Mouse (Mus musculus): ENCODE measurements around the gene Cpa1. TPM values are rescaled to one million over a fixed set of nuclear protein-coding genes. Genes with fewer than 3 reads are reported as not detected.

Gene Cpa1
- total and polyA plus RNA-seq, 3 experiments = not detected

- H3K27me3 ChIP-seq (ENCODE audit: control insufficient read depth in 1 of 2, insufficient read depth in 2 of 2, low read length in 2 of 2) = peaks cover 0 to 1% of the 10 kb centered on the region in 2 experiments; a peak in 1 of 4 replicates
- DNase-seq (ENCODE audit: low read depth, low spot score) = peak; percentile 19
These were observed 21.7 kb upstream of the Cpa1 start for GRCm38 (mm10) chr6:30617020-30617958.

GRCm38 (mm10) chr6:30617959-30618590, 20.9 kb upstream of the Cpa1 start:
- Histone ChIP-seq H3K79me2 (ENCODE audit: control insufficient read depth, insufficient read depth, low read length, poor library complexity) (no peaks in the 10 kb centered on the region), H3K9me3 (replicated peaks; ENCODE audit: insufficient read depth, low read length) (no peaks in the 10 kb centered on the region), H3K27me3 (ENCODE audit: control insufficient read depth in 1 of 2, insufficient read depth in 2 of 2, low read length in 2 of 2) (peaks cover 0 to 3% of the 10 kb centered on the region in 2 experiments; a peak in 1 of 4 replicates), H3K27ac (ENCODE audit: control insufficient read depth, low read depth, low read length) (no peak overlapping the region), H3K4me3 (ENCODE audit: control insufficient read depth in 1 of 2, insufficient read depth in 1 of 2, low read depth in 2 of 2, low read length in 2 of 2) (no peak overlapping the region), H3K9ac (ENCODE audit: control insufficient read depth, low read depth, low read length, poor library complexity, severe bottlenecking) (no peak overlapping the region), H3K36me3 (ENCODE audit: control insufficient read depth in 1 of 2, insufficient read depth in 2 of 2, low read length in 2 of 2) (0 out of 4 replicates have a peak, but pooled peaks cover 0 to 2% of the 10 kb centered on the region in 2 experiments), H3K4me1 (ENCODE audit: control insufficient read depth in 1 of 2, insufficient read depth in 2 of 2, low read length in 2 of 2) (peaks cover 0 to 4% of the 10 kb centered on the region in 2 experiments; a peak in 1 of 4 replicates)
- TF ChIP-seq USF1 (IDR thresholded peaks at IDR 0.05; ENCODE audit: low read depth, low read length) (no peak), NELFE (IDR thresholded peaks at IDR 0.05; ENCODE audit: low read depth, low read length) (no peak), EP300 (IDR thresholded peaks at IDR 0.05; ENCODE audit: low read depth in 1 of 2, low read length in 2 of 2) (no peak), TCF12 (IDR thresholded peaks at IDR 0.05; ENCODE audit: low read depth, low read length) (no peak), MAZ (IDR thresholded peaks at IDR 0.05; ENCODE audit: low read depth, low read length) (no peak), TBP (IDR thresholded peaks at IDR 0.05; ENCODE audit: low read depth, low read length) (no peak), POLR2AphosphoS2 (IDR thresholded peaks at IDR 0.05; ENCODE audit: low read length) (no peak), POLR2A (IDR thresholded peaks at IDR 0.05; ENCODE audit: control insufficient read depth in 1 of 2, insufficient read depth in 1 of 2, low read depth in 1 of 2, low read length in 2 of 2, poor library complexity in 1 of 2) (no peak), SIN3A (IDR thresholded peaks at IDR 0.05; ENCODE audit: low read length) (no peak), MEF2A (IDR thresholded peaks at IDR 0.05; ENCODE audit: extremely low read depth, insufficient replicate concordance, low read depth, low read length, poor library complexity, severe bottlenecking) (no peak), MYB (IDR thresholded peaks at IDR 0.05; ENCODE audit: low read depth, low read length) (no peak), RAD21 (IDR thresholded peaks at IDR 0.05; ENCODE audit: low read depth, low read length) (no peak), MAX (IDR thresholded peaks at IDR 0.05; ENCODE audit: low read length) (no peak), MXI1 (IDR thresholded peaks at IDR 0.05; ENCODE audit: low read depth, low read length) (no peak), JUND (IDR thresholded peaks at IDR 0.05; ENCODE audit: low read depth, low read length) (no peak), POLR2AphosphoS5 (IDR thresholded peaks at IDR 0.05; ENCODE audit: borderline replicate concordance, low read depth, low read length) (no peak), E2F4 (IDR thresholded peaks at IDR 0.05; ENCODE audit: borderline replicate concordance, low read depth, low read length) (no peak), BHLHE40 (IDR thresholded peaks at IDR 0.05; ENCODE audit: borderline replicate concordance, low read depth, low read length) (no peak), CTCF (IDR thresholded peaks at IDR 0.05 in 2 of 3, conservative IDR thresholded peaks at IDR 0.05 in 1 of 3; ENCODE audit: control insufficient read depth in 1 of 3, insufficient read depth in 1 of 3, low read depth in 2 of 3, low read length in 3 of 3, poor library complexity in 1 of 3, severe bottlenecking in 1 of 3) (no peak)
- DNase-seq (ENCODE audit: low read depth, low spot score) = no peak

More at GRCm38 (mm10) chr6:30617020-30617958, 21.7 kb upstream of the Cpa1 start:
- Histone ChIP-seq H3K27ac (ENCODE audit: control insufficient read depth, low read depth, low read length) (no peak overlapping the region), H3K9ac (ENCODE audit: control insufficient read depth, low read depth, low read length, poor library complexity, severe bottlenecking) (no peak overlapping the region), H3K4me3 (ENCODE audit: control insufficient read depth in 1 of 2, insufficient read depth in 1 of 2, low read depth in 2 of 2, low read length in 2 of 2) (no peak overlapping the region), H3K9me3 (replicated peaks; ENCODE audit: insufficient read depth, low read length) (no peaks in the 10 kb centered on the region), H3K4me1 (ENCODE audit: control insufficient read depth in 1 of 2, insufficient read depth in 2 of 2, low read length in 2 of 2) (peaks cover 0 to 4% of the 10 kb centered on the region in 2 experiments; a peak in 1 of 4 replicates), H3K36me3 (ENCODE audit: control insufficient read depth in 1 of 2, insufficient read depth in 2 of 2, low read length in 2 of 2) (0 out of 4 replicates have a peak, but pooled peaks cover 0 to 2% of the 10 kb centered on the region in 2 experiments), H3K79me2 (ENCODE audit: control insufficient read depth, insufficient read depth, low read length, poor library complexity) (no peaks in the 10 kb centered on the region)
- no peak for TF ChIP-seq MYB (IDR thresholded peaks at IDR 0.05; ENCODE audit: low read depth, low read length)
- TF ChIP-seq ZC3H11A (IDR thresholded peaks at IDR 0.05; ENCODE audit: low read depth, low read length) = no peak
- no peak for TF ChIP-seq EP300 (IDR thresholded peaks at IDR 0.05; ENCODE audit: low read depth in 1 of 2, low read length in 2 of 2)
- TF ChIP-seq MAFK (IDR thresholded peaks at IDR 0.05; ENCODE audit: borderline replicate concordance, low read depth, low read length) = no peak
- no peak for TF ChIP-seq USF1 (IDR thresholded peaks at IDR 0.05; ENCODE audit: low read depth, low read length)
- no peak for TF ChIP-seq POLR2A (IDR thresholded peaks at IDR 0.05; ENCODE audit: control insufficient read depth in 1 of 2, insufficient read depth in 1 of 2, low read depth in 1 of 2, low read length in 2 of 2, poor library complexity in 1 of 2)
- no peak for TF ChIP-seq NRF1 (IDR thresholded peaks at IDR 0.05; ENCODE audit: insufficient read depth, low read depth, low read length, poor library complexity, severe bottlenecking)
- no peak for TF ChIP-seq SMC3 (IDR thresholded peaks at IDR 0.05; ENCODE audit: low read depth, low read length)
- no peak for TF ChIP-seq MAZ (IDR thresholded peaks at IDR 0.05; ENCODE audit: low read depth, low read length)
- no peak for TF ChIP-seq RCOR1 (IDR thresholded peaks at IDR 0.05; ENCODE audit: low read depth, low read length)
- TF ChIP-seq CTCF (IDR thresholded peaks at IDR 0.05 in 2 of 3, conservative IDR thresholded peaks at IDR 0.05 in 1 of 3; ENCODE audit: control insufficient read depth in 1 of 3, insufficient read depth in 1 of 3, low read depth in 2 of 3, low read length in 3 of 3, poor library complexity in 1 of 3, severe bottlenecking in 1 of 3) = no peak
- TF ChIP-seq RAD21 (IDR thresholded peaks at IDR 0.05; ENCODE audit: low read depth, low read length) = no peak
- no peak for TF ChIP-seq ZNF384 (IDR thresholded peaks at IDR 0.05; ENCODE audit: low read depth, low read length)
- TF ChIP-seq USF2 (IDR thresholded peaks at IDR 0.05; ENCODE audit: borderline replicate concordance in 1 of 2, insufficient read depth in 1 of 2, low read depth in 1 of 2, low read length in 2 of 2) = no peak
- TF ChIP-seq POLR2AphosphoS2 (IDR thresholded peaks at IDR 0.05; ENCODE audit: low read length) = no peak
- no peak for TF ChIP-seq MYC (IDR thresholded peaks at IDR 0.05; ENCODE audit: low read depth, low read length)
- TF ChIP-seq ELF1 (IDR thresholded peaks at IDR 0.05; ENCODE audit: low read depth, low read length) = no peak
- no peak for TF ChIP-seq KAT2A (conservative IDR thresholded peaks at IDR 0.05; ENCODE audit: low read depth, low read length)
